Mouse (Mus musculus): ENCODE measurements around the gene Apba2.
A peak's percentile ranks its signal among the peaks of the same experiment; 100 is the strongest.

Apba2 gene

DNA sequence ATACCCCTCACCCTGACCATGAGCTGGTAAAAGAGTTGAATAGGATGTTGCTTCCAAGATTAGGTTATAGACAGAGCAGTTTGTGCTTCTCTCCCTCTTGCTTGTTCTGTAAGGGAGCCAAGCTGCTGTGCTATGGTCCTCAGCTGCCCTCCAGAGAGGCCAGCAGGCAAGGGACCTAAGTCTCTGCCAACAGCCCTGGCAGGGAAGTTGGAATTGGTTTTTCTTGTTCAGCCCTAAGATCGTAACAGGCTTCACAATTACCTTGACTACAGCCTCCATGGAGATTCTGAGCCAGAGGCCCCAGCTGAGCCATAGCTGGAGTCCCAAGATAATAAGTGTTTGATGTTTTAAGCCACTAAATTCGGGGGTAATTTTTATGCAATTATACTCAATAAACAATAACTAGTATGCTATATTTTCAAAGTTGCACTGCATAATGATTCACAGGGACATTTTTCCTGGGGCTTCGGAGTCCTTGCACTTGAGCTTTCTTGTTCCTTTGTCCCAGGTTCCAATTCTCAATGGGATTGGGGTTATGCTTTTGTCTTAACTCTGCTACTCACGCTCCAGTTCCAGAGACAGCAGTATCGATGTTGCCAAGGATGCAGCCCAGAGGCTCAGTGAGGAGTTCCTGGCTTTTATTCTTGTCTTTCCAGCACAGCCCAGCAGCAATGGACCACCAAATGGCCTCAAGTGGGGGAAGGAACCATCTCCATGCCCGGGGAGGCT is 224.6 kb downstream of the Apba2 start:
- DNase-seq (ENCODE audit: low spot score in 2 of 2), result no peak

DNA sequence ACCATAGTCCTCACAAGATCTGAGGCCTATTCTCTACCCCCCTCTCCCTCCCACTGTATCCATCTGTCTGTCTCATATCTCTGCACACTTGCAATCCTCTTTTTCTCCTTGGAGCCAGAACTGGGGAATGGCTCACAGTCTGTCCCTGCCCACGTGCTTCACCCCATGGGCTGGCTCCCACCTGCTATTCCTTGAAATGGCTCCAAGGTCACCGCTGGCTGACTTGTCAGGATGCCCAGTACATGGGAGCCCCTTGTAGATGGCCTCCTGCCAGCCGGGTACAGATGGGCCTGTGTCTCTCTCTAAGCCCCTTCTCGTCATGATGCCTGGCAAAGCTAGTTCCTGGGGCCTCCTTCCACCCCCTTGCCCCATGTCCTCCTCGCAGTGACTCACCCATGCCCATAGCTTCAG is 226.7 kb downstream of the Apba2 start:
- no peak for DNase-seq (ENCODE audit: low spot score in 2 of 2)

DNA sequence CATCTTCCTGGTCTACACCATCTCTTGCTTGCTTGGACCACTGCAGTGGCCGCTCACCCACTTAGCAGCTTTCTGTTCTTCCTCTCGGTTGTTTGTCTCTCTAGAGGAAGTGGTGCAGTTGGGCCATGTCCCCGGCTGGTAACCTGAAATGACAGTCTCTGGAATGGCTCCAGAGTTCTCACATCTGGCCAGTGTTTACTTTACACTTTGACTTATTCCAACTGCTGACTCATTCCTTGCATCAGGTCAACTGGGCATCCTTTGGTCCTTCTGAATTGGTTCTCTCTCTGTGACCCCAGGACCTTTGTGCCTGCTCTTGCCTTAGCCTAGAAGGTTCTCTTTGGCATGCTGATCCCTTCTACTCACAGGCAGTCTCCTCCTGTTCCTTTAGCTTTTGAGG is 227.3 kb downstream of the Apba2 start:
- no peak for DNase-seq (ENCODE audit: low spot score in 2 of 2)

DNA sequence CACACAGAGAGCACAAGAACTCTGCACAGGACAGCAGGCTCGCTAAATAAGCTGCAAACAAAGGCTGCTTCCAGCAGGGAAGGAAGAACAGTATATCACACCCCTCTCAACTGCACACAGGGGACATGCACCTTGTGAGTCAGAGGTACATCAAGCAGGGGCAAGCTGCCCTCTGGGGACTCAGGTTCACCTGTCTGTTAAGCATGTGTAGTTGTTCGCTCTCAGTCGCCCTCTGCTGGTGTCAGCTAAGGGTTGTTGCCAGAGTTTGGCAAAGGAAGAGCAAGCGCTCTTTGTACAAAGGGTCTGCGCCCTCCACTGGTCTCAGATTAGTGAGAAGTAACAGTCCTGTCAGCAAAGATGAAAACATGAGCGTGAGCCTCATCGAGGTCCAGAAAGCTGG is 228.3 kb downstream of the Apba2 start:
- DNase-seq (ENCODE audit: low spot score in 2 of 2), result peak in 1 of 2 experiments; percentile 37

DNA sequence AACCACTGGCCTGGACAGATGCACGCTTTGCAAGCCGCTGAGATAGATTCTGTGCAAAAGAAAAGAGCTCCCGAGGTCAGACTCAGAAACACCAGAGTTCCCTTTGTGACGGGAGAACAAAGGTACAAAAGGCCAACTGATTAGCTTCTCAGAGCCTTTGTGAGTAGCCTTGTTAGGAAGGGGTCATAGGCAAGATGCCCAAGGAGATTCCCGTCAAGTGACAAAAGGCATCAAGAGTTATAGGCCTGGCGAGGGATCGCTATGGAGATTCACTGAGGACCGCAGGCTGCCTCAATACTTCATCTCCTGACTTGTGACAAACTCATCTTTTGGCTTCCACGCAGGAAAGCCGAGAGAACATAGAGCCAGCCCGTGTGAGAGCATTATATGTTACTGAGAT is 237.6 kb downstream of the Apba2 start:
- DNase-seq (ENCODE audit: low spot score in 2 of 2), result no peak

DNA sequence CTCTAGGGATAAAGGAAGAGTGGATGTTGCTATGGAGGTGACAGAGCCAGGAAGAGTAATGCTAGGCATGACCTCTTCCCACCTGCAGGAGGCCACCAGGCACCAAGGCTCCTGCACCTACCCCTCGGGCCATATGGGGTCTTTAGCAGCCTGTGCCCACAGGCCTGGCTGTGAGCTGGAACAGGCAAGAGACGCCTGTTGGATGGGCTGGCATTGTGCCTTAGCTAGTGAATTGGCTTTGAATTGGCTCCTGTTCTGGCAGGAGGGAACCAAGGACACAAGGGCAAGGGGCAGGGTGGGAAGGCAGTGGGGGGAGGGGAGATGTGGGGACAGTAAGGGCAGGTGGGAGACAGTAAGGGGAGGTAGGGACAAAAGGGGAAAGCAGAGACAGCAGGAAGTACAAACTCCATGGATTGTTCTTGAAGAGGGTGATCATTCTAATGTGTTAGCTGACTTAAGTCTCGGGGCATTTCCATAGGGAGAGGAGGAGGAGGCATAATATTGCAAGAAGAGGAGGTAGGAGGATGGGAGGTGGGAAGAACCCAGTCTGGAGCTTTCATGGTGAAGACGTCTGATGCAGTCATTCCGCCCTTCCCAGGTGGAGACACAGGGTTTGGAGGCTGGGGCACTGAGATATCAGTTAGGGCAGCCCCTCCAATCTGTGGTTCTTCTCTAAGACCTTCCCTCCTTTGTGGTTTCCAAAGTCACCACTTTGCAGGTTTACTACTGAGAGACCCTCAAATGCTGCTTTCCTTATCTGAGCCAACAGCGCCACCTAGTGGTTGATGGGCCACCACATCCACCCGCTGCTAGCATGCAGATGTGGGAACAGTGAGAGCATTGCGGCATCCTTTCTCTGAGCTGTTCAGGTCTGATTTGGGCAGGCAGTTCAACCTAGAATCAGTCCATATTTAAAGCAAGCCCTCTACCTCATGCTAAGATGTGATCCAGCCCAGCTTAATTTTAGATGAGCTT is 240.1 kb downstream of the Apba2 start:
- peak; percentile 6 to 28 for DNase-seq (ENCODE audit: low spot score in 2 of 2)

DNA sequence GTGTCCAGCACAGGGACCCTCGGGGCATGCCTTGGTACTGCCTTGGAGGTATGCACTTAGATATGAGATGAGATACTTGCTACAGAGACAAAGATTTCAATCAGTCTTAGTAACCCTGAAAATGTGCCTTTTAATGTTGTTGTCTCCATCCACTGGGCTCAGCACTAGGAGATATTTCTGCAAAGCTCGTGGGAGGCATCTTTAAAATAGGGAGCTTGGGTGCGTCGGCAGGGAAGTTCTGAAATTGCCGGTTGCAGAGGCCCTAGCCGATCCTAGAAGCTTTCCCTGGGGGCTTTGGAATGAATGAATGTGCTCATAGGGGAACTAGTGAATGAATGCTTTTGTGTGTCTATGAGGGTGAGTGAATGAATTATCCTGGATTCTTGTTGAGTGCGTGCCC is 242.1 kb downstream of the Apba2 start:
- DNase-seq (ENCODE audit: low spot score in 2 of 2), result no peak

DNA sequence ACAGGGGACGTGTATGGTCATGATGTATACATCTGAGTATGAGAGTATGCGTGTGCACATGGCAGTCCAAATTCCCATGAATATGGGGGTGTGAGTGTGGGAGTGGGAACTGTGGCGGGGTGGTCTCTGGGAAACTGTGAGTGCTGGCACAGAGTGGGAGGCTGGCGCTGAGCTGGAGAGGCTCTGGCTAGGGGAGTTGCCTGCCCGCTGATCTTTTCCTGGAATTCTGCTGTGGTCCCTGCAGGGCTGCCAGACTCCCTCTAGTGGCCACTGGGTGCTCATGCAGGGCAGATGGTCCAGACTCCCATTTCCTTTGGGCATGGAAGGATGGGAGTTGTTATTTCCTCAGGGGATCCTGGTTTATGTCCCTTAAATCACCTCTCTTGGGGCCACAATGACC is 250.0 kb downstream of the Apba2 start:
- DNase-seq (ENCODE audit: low spot score in 2 of 2), result peak in 1 of 2 experiments; percentile 7

DNA sequence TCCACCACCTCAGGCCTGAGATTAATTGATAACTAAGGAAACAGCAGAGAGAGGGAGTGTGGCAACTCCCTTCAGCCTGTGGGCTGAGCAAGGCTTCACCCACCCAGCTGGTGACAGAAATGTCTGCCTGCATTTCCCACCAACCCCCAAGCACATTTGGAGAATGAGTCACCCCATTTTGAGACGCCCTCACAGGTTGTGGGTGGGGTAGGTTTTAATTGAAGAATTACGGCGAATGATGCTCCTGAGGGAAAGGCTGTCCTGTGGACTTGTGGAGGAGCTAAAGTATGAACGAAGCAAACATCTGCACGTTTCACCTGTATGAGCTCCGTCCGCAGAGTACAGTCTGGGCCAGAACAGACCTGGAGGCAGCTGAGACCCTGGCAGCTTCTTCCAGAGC is 250.6 kb downstream of the Apba2 start:
- DNase-seq (ENCODE audit: low spot score in 2 of 2), result no peak

DNA sequence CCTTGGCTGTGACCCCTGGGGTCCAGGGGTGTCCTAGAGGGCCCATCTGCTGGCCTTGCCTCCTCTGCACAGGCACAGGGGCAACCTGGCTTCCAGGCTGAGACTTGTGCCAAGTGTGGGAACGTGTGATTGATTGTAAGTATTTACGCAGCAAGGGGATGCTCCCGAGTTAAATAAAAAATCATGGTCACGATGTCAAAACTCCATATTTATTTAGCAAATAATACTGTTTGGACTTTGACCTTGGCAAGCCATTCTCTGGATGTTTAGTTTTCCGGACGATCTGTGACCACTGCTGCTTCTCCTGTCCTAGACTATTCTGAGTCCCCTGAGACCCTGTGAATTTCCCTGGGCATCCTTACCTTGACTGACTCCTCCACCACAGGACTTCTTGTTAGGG is 252.2 kb downstream of the Apba2 start:
- DNase-seq (ENCODE audit: low spot score in 2 of 2), result no peak

DNA sequence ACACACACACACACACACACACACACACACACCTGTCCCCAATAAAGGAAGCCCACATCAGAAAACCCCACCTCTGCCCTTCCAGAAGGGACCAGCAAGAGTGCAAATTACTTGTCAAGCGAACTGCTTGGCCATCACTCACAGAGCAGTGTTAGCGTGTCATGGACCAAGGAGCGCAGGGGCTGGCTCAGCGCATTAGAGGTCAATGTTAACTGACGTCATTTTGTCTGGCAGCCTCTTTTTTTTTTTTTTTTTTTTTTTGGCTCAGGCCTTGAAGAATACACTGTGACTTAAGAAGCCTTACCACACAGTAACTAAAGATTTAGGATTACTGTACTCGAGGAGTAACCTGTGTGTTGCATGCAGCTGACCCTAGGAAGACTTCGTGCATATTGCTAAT is 252.7 kb downstream of the Apba2 start:
- DNase-seq (ENCODE audit: low spot score in 2 of 2), result no peak

DNA sequence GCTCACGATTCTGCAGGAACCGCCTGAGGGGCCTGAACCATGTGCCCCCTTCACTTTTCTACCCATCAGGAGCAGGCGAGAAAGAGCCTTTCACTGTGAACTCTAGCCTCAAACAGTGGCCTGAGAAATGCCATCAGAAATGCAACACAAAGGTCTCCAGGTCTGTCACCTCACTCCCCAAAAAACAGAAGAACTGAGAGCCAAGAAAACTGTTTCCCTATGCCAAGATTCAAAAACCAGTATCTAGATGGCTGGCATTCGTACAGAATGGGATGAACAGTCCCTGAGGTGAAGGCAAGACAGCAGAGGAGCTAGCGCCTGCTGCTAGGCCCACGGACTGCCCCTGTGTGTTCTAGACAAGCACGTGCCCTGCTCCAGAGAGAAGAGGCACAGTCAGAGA is 253.6 kb downstream of the Apba2 start:
- no peak for DNase-seq (ENCODE audit: low spot score in 2 of 2)

DNA sequence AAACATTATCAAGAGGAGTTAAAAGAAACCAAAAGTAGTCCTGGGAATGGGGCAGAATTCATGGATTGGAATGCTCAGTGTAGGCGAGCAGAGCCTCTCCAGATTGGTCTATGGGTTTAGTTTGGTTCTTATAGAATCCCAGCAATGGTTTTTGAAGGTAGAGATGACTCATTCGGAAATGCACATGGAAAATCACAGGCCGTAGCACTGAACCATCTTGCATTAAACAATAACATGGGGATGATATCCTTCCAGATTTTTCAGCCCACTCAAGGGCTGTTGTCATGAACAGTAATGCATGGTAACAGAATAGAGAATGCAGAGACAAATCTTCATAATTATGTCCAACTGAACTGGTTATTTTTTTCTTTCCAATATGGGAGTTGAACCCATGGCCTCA is 264.1 kb downstream of the Apba2 start:
- no peak for DNase-seq (ENCODE audit: low spot score in 2 of 2)

DNA sequence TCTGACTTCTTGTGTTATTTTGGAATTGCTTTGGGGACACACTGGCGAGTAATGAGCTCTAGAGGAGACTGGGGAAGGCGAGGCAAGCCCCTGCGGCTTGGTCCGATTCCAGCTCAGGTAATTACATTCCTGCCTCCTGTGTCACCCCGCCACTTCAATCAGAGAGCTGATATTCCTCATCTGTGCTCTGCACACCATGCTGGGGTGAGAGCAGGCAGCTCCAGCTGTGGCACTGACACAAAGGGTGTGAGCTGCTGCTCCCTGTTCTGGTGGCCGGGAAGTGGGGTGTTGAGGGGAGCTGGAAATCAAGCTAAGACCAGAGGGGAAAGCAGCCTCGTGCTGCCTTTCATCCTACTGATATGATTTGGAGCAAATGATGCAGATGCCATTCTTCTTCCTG is 268.3 kb downstream of the Apba2 start:
- DNase-seq (ENCODE audit: low spot score in 2 of 2), result no peak

DNA sequence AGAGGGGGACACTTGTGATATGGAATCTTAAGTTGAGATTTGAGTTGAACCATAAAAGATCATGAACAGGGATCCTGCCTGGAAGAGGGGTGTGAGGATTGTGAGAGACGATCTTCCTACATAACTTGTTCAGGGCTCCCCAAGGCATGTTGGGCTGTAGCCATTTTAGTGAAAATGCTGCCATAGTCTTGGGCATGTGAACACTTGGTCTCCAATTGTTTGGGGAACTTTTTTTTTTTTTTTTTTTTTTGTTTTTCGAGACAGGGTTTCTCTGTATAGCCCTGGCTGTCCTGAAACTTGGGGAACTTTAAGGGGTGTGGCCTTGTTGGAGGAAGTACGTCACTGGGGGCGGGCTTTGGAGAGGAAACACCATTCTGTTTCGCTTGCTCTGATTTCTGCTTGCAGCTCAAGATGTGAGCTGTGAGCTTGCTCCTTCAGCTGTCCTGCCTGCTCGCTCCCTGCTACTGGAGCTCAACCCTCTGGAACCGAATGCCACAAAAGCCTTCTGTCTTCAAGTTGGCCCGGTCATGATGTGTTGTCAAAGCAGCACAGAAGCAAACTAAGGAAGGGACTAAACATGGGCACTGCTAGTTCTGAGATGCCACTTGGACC is 269.4 kb downstream of the Apba2 start:
- no peak for DNase-seq (ENCODE audit: low spot score in 2 of 2)

DNA sequence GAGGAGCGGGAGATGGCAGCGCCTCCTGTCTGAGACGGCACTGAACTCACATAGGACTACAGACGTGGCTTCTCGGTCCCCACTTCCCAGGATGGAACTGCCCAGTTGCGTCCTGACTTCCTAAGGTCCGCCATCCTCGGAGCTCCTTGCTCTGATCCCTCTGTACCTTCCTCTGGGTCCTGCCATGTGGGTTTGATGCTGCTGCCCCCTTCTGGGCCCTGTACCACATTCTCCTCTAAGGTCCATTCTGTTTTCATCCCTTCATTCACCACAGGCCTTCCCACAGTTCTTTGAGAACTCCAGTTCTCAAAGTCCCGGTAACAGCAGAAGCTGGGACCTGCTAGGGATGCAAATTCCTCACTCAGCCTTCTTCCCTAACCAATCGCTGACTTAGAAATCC is 272.0 kb downstream of the Apba2 start:
- no peak for DNase-seq (ENCODE audit: low spot score in 2 of 2)

DNA sequence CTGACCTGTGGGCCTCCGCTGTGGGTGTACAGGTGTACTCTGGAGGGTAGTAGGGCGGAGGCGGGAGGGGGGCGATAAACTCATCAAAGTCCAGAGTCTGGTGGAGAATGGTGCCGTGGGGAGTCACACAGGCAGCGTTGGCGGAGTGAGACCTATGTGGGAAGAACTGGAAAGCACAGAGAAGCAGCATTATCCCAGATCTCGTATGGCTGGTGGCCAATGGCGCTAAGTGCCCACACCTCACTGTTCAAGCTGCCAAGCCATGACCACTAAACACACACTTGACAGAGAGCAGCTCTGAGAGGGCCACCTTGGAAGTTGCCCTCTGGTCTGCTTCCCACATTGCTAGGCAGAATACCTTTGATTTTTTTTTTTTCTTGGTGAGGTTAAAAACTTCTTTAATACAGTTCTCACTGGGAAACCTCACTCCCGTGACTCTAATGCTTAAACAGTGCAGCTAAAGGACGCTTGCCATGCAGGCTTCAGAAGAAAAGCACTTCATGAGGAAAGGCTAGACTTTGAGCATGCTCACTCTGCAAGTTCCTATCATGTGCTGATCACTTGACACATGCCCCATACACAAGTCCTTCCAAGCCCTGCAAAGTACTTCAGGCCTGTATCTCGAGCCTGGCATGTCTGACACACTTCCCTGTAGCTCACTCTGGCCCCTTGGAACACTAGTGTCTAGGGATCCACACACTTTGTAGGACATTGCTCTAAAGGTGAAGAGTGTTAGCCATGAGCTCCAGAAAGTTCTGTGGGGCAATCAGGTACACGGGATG is 275.4 kb downstream of the Apba2 start:
- DNase-seq (ENCODE audit: low spot score in 2 of 2), result no peak

DNA sequence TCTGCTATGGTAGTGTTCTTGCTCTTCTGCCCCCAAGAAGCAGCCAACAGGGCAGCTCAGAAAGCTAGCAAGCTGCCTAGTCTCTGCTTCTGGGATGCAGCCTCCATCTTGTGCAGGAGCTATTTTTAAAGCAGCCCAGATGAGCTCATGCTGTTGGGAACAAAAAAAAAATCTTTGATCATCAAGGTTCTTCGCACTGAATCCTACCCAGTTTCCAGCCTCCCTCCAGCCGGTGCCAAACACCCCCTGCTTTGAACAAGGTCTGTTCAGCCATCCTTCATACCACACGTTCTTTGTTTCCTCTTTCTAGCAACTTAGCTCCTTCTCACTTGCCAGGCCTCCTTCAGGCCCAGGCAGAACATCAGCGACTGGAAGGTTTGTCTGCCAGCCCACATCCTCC is 278.0 kb downstream of the Apba2 start:
- DNase-seq (ENCODE audit: low spot score in 2 of 2), result no peak

DNA sequence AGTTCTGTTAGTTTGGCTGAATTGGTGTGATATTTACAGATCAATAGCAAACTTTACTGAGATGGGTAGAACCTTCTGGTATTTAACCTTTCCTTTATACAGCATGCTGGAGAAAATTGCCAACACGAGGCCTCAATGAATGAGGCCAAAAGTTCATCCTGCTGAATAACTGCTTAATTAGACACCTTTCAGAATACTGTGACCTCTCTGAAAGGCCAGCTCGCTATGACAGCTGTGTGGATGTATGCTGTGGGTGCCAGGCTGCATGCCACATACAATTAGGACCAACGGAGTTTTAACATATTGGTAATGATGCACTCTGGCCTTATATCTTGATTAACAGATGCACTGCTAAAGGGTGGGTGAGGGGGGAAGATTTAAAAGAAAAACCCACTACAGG is 283.5 kb downstream of the Apba2 start:
- DNase-seq (ENCODE audit: low spot score in 2 of 2), result no peak

DNA sequence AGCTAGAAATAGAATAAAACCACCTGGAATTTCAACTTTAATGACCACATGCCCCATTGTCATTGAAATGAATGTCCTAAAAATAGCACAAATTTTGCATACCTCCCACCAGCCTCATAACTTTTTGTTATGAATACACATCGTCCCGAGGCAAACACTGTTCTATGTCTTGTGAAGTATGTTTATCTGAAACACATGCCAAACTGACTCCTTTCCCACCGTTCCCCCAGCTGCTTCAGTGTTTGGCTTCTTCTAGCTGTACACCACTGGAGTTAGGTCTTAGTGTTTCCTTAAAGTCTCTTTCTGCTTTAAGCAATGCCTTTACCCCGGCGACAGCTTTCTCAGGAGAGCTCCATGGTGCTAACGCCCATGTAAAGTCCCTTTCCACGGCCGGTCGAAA is 289.6 kb downstream of the Apba2 start:
- no peak for DNase-seq (ENCODE audit: low spot score in 2 of 2)

DNA sequence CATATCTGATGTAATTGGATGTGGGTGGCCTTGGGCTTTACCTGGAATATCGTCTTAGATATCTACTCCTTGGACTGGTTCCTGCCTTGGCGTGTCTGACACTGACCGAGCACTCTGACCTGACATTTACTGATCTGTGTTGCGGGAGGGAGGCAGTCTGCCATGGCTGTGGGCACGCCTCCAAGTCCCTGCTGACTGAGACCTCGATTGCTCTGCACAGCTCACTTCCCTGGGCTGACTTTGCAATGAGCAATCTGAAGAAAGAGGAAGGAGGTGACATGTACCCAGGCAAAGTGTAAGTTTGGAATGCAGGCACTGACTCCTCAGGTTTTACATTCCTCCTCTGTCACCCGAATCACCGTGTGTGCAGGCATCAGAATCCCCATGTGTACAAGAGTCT is 290.5 kb downstream of the Apba2 start:
- DNase-seq (ENCODE audit: low spot score in 2 of 2), result no peak

DNA sequence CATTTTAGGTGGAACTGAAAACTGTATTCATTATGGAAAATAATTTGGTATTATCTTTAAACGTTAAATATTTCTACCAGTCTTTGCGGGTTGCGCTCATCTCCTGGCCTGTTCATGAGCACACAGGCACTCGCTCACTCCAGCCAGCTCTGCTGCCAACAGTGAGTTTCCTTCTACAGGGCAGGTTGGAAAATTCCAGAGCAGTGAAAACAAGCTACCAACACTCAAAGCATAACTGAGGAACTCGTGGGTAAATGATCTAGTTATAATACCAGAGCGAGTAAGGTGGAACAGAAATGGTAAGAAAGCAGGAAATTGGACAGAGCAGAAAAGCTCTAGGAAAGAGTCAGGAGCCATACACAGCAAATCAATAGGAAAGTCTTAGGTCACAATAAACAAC is 294.0 kb downstream of the Apba2 start:
- no peak for DNase-seq (ENCODE audit: low spot score in 2 of 2)

All from urinary bladder, adult 18-20 months (tissue).